Mouse (Mus musculus): Measurements from ENCODE around the gene Npepl1. TPM values are rescaled to one million over a fixed set of nuclear protein-coding genes. Genes with fewer than 3 reads are reported as not detected.

Gene Npepl1
- polyA plus RNA-seq, 2 experiments: 21.9 to 26.6 TPM

GRCm38 (mm10) chr2:174075072-174075570 is 35.0 kb upstream of the Npepl1 start:
- Histone ChIP-seq H3K4me1 (replicated peaks; ENCODE audit: control insufficient read depth in 2 of 2, insufficient read depth in 2 of 2, low read length in 1 of 2) (peaks cover 3 to 10% of the 10 kb centered on the region in 2 experiments), H3K4me3 (ENCODE audit: insufficient read depth in 1 of 2, low read depth in 2 of 2, low read length in 2 of 2) (peak overlapping the region; percentile 6 to 25; a peak in 2 of 4 replicates), H3K4me2 (ENCODE audit: low read depth) (peak overlapping the region; percentile 98), H3K9me3 (ENCODE audit: control insufficient read depth, low read length) (no peaks in the 10 kb centered on the region), H3K27me3 (ENCODE audit: control insufficient read depth, insufficient read depth, low read length) (no peaks in the 10 kb centered on the region), H3K9ac (replicated peaks) (0 out of 2 replicates have a peak overlapping the region, but pooled peaks have one; percentile 15), H3K36me3 (replicated peaks; ENCODE audit: control insufficient read depth, insufficient read depth, low read depth) (no peaks in the 10 kb centered on the region), H3K27ac (no peak overlapping the region)
- no peak for DNase-seq (ENCODE audit: low read depth in 3 of 3, low spot score in 3 of 3)
- TF ChIP-seq EP300 (IDR thresholded peaks at IDR 0.05; ENCODE audit: low read depth) (no peak), CTCF (IDR thresholded peaks at IDR 0.05; ENCODE audit: low read depth) (no peak)
- ATAC-seq (ENCODE audit: insufficient read depth): no peak
- WGBS (ENCODE audit: insufficient replicate concordance): 4% methylated on average over 22 of the region's 22 CpGs

- peaks cover 3 to 10% of the 10 kb centered on the region in 2 experiments for H3K4me1 ChIP-seq (replicated peaks; ENCODE audit: control insufficient read depth in 2 of 2, insufficient read depth in 2 of 2, low read length in 1 of 2)
- ATAC-seq (ENCODE audit: insufficient read depth) (peak; percentile 91), DNase-seq (ENCODE audit: low read depth in 3 of 3, low spot score in 3 of 3) (peak; percentile 71 to 78 (median 74))
- 2% methylated on average over 32 of the region's 32 CpGs for WGBS (ENCODE audit: insufficient replicate concordance)
- H3K36me3 ChIP-seq (replicated peaks; ENCODE audit: control insufficient read depth, insufficient read depth, low read depth): no peaks in the 10 kb centered on the region
- no peaks in the 10 kb centered on the region for H3K27me3 ChIP-seq (ENCODE audit: control insufficient read depth, insufficient read depth, low read length)
- H3K9me3 ChIP-seq (ENCODE audit: control insufficient read depth, low read length): no peaks in the 10 kb centered on the region
- H3K9ac ChIP-seq (replicated peaks): peak within 1 kb of the TSS; percentile 87
- peak within 1 kb of the TSS; percentile 49 for H3K27ac ChIP-seq
- peak; percentile 44 for TF ChIP-seq CTCF (IDR thresholded peaks at IDR 0.05; ENCODE audit: low read depth)
- peak; percentile 53; the same call in 1 of the 2 replicates for TF ChIP-seq EP300 (IDR thresholded peaks at IDR 0.05; ENCODE audit: low read depth)
- H3K4me3 ChIP-seq (ENCODE audit: insufficient read depth in 1 of 2, low read depth in 2 of 2, low read length in 2 of 2): peak within 1 kb of the TSS; percentile 71 to 72
- peak within 1 kb of the TSS; percentile 98 for H3K4me2 ChIP-seq (ENCODE audit: low read depth)
These were observed 34.3 kb upstream of the Npepl1 start, which contains the start of gene Stx16 for GRCm38 (mm10) chr2:174075673-174076432. Gene Stx16, plus strand, starts transcription at chr2:174076308.

- H3K9me3 ChIP-seq (ENCODE audit: control insufficient read depth, low read length): no peaks in the 10 kb centered on the region
- TF ChIP-seq EP300 (IDR thresholded peaks at IDR 0.05; ENCODE audit: low read depth): no peak
- no peak for TF ChIP-seq CTCF (IDR thresholded peaks at IDR 0.05; ENCODE audit: low read depth)
These were observed 33.7 kb upstream of the Npepl1 start for GRCm38 (mm10) chr2:174076433-174076824.

GRCm38 (mm10) chr2:174077004-174077695 is 33.0 kb upstream of the Npepl1 start:
- Histone ChIP-seq H3K27me3 (ENCODE audit: control insufficient read depth, insufficient read depth, low read length) (no peaks in the 10 kb centered on the region), H3K4me3 (ENCODE audit: insufficient read depth in 1 of 2, low read depth in 2 of 2, low read length in 2 of 2) (peak overlapping the region; percentile 71 to 72), H3K4me1 (replicated peaks; ENCODE audit: control insufficient read depth in 2 of 2, insufficient read depth in 2 of 2, low read length in 1 of 2) (peaks cover 3 to 11% of the 10 kb centered on the region in 2 experiments), H3K9me3 (ENCODE audit: control insufficient read depth, low read length) (no peaks in the 10 kb centered on the region), H3K4me2 (ENCODE audit: low read depth) (peak overlapping the region; percentile 98), H3K27ac (peak overlapping the region; percentile 49), H3K36me3 (replicated peaks; ENCODE audit: control insufficient read depth, insufficient read depth, low read depth) (no peaks in the 10 kb centered on the region), H3K9ac (replicated peaks) (peak overlapping the region; percentile 87)
- ATAC-seq (ENCODE audit: insufficient read depth): peak; percentile 39
- WGBS (ENCODE audit: insufficient replicate concordance): under 1% methylated on average over 19 of the region's 19 CpGs
- TF ChIP-seq CTCF (IDR thresholded peaks at IDR 0.05; ENCODE audit: low read depth) (no peak), EP300 (IDR thresholded peaks at IDR 0.05; ENCODE audit: low read depth) (no peak)
- DNase-seq (ENCODE audit: low read depth in 3 of 3, low spot score in 3 of 3): peak; percentile 31 to 38 (median 33)

More at GRCm38 (mm10) chr2:174076433-174076824, 33.7 kb upstream of the Npepl1 start:
- DNase-seq (ENCODE audit: low read depth in 3 of 3, low spot score in 3 of 3) (peak in 1 of 3 experiments; percentile 17), ATAC-seq (ENCODE audit: insufficient read depth) (peak; percentile 47; the same call in 1 of the 2 replicates)
- peak overlapping the region; percentile 49 for H3K27ac ChIP-seq
- peak overlapping the region; percentile 87 for H3K9ac ChIP-seq (replicated peaks)
- peak overlapping the region; percentile 71 to 72 for H3K4me3 ChIP-seq (ENCODE audit: insufficient read depth in 1 of 2, low read depth in 2 of 2, low read length in 2 of 2)
- H3K36me3 ChIP-seq (replicated peaks; ENCODE audit: control insufficient read depth, insufficient read depth, low read depth): no peaks in the 10 kb centered on the region
- peak overlapping the region; percentile 98 for H3K4me2 ChIP-seq (ENCODE audit: low read depth)
- H3K27me3 ChIP-seq (ENCODE audit: control insufficient read depth, insufficient read depth, low read length): no peaks in the 10 kb centered on the region
- 0% methylated on average over 22 of the region's 22 CpGs for WGBS (ENCODE audit: insufficient replicate concordance)
- H3K4me1 ChIP-seq (replicated peaks; ENCODE audit: control insufficient read depth in 2 of 2, insufficient read depth in 2 of 2, low read length in 1 of 2): peaks cover 3 to 10% of the 10 kb centered on the region in 2 experiments

All from liver, embryonic 14.5 days (tissue).